Mouse (Mus musculus) embryonic facial prominence, embryonic 13.5 days (tissue): ENCODE results near the gene Patj. TPM values are rescaled to one million over a fixed set of nuclear protein-coding genes. Genes with fewer than 3 reads are reported as not detected.
"Not testable (repeated sequence)": the region's sequence is repeated elsewhere in the genome, so short reads cannot be mapped to it uniquely, and the experiment has no call there.

Source experiments
- ATAC-seq: fragments of 200-750 bp; cut with Nextera tagmentation; 2 replicates; pipeline ENCODE4 v1.8.0; 2017; ENCODE audit warnings: low read depth; ENCODE audit not compliant: insufficient number of reproducible peaks, insufficient read depth, low FRiP score, low TSS enrichment
- H3K27ac ChIP-seq: fragments of 300-500 bp; sonication (generic); 2 replicates; pipeline ENCODE4 v1.5.1; 2015; ENCODE audit warnings: moderate library complexity, mild to moderate bottlenecking, inconsistent platforms
- H3K27me3 ChIP-seq: fragments of 300-500 bp; sonication (generic); 2 replicates; pipeline ENCODE4 v1.6.1; 2015; ENCODE audit warnings: mild to moderate bottlenecking, inconsistent platforms
- H3K36me3 ChIP-seq: fragments of 300-500 bp; sonication (generic); 2 replicates; pipeline ENCODE4 v1.6.1; 2015; ENCODE audit warnings: mild to moderate bottlenecking, inconsistent platforms
- H3K4me1 ChIP-seq: fragments of 300-500 bp; sonication (generic); 2 replicates; pipeline ENCODE4 v1.6.1; 2015; ENCODE audit warnings: inconsistent platforms
- H3K4me2 ChIP-seq: fragments of 300-500 bp; sonication (generic); 2 replicates; pipeline ENCODE4 v1.6.1; 2015; ENCODE audit warnings: moderate library complexity, mild to moderate bottlenecking, inconsistent platforms
- H3K4me3 ChIP-seq: fragments of 300-500 bp; sonication (generic); 2 replicates; pipeline ENCODE4 v1.5.1; 2015; ENCODE audit warnings: mild to moderate bottlenecking, inconsistent platforms
- H3K9ac ChIP-seq: fragments of 300-500 bp; sonication (generic); 2 replicates; pipeline ENCODE4 v1.6.1; 2015; ENCODE audit warnings: mild to moderate bottlenecking, inconsistent platforms
- H3K9me3 ChIP-seq: fragments of 300-500 bp; sonication (generic); 2 replicates; pipeline ENCODE4 v1.6.1; 2016; ENCODE audit warnings: inconsistent platforms
- WGBS: fragments of 180-500 bp; shearing (Covaris S2); methylation state at CpG from one replicate; pipeline ENCODE4 v1.1.7; 2015; ENCODE audit warnings: mixed read lengths; 5-methylcytosine and 5-hydroxymethylcytosine counted together
- polyA plus RNA-seq: library from polyadenylated mRNA; unstranded; fragments of >200 nt; fragmentation: Nextera tagmentation; extraction: Ambion mirVana; gene quantifications from 2 replicates; pipeline ENCODE4 v1.2.1, GENCODE M21; 2015

Patj gene
- polyA plus RNA-seq, 1 experiment from 2014 or later: 12.9 TPM

DNA sequence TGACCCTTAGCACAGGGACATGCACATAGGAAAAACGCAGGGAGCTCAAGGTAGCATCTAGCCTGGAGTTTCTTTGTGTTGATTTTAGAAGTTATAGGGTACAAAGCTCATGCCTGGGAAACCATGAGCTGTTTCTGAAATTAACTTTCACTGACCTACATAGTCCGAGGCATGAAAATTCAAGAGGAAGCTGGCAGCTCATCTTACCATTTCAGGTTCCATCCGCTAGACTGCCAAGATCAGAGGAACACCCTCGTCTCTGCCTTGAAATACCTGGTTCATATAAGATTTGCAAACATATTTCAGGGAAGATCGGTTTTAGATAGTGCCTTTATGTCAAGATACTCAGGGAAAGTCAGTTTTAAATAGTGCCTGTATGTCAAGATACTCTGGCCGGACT is 232.7 kb downstream of the Patj start:
- H3K4me1 ChIP-seq: peaks cover under 1% of the 10 kb centered on the region; the same call in 1 of the 2 replicates
- H3K9me3 ChIP-seq: no peaks in the 10 kb centered on the region
- WGBS: 83% methylated on average over 6 of the region's 6 CpGs
- H3K9ac ChIP-seq: no peak overlapping the region
- H3K4me2 ChIP-seq: no peak overlapping the region
- H3K27ac ChIP-seq: no peak overlapping the region
- H3K36me3 ChIP-seq: no peaks in the 10 kb centered on the region
- H3K27me3 ChIP-seq: no peaks in the 10 kb centered on the region
- H3K4me3 ChIP-seq: no peak overlapping the region
- ATAC-seq: no peak

DNA sequence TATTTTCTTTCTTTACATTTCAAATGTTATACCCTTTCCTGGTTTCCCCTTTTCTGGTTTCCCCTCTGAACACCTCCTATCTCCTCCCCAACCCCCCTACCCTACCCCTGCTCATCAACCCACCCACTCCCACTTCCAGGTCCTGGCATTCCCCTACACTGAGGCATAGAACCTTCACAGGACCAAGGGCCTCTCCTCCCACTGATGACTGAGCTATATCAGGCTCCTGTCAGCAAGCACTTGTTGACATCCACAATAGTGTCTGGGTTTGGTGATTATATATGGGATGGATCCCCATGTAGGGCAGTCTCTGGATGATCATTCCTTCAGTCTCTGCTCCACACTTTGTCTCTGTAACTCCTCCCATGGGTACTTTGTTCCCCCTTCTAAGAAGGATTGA is 233.6 kb downstream of the Patj start:
- not testable (repeated sequence) for H3K4me3 ChIP-seq, H3K9me3 ChIP-seq, ATAC-seq, H3K36me3 ChIP-seq, H3K4me2 ChIP-seq, H3K9ac ChIP-seq, H3K27ac ChIP-seq, H3K27me3 ChIP-seq, H3K4me1 ChIP-seq

DNA sequence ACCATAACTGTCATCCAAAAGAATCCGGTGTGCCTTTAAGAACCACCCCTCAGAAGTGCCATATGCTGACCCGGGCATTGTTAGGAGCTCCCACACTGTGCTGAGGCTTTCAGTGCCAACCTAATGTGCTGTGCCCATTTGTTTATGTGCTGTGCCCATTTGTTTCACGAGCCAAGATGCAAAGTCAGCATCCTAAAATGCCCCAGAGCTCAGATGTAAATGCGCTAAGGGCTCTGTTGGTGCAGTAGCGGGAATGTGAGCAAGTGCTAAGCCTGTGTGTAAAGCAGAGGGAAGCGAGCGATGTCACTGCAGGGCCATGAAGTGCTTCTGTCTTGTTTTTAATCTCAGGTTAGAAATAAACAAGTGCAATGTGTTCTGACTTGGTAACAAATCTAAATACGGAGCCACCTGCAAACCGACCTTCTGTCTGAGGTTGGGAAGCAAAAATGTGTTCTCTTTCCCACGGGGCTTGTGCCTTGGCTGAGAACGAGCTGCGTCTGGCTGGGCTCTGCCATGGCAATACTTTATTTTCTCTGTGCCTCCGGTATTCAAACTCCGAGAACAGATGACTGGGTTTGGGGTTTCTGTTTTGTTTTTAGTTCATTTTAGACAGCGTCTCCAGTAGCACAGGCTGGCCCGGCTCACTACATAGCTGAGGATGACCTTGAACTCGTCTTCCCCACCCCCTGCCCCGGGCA is 239.7 kb downstream of the Patj start:
- H3K9me3 ChIP-seq: no peaks in the 10 kb centered on the region
- WGBS: 80% methylated on average over 18 of the region's 18 CpGs
- no peak for ATAC-seq
- H3K27ac ChIP-seq: no peak overlapping the region
- no peak overlapping the region for H3K4me3 ChIP-seq
- no peaks in the 10 kb centered on the region for H3K4me1 ChIP-seq
- H3K9ac ChIP-seq: no peak overlapping the region
- H3K4me2 ChIP-seq: no peak overlapping the region
- no peaks in the 10 kb centered on the region for H3K36me3 ChIP-seq
- H3K27me3 ChIP-seq: no peaks in the 10 kb centered on the region

DNA sequence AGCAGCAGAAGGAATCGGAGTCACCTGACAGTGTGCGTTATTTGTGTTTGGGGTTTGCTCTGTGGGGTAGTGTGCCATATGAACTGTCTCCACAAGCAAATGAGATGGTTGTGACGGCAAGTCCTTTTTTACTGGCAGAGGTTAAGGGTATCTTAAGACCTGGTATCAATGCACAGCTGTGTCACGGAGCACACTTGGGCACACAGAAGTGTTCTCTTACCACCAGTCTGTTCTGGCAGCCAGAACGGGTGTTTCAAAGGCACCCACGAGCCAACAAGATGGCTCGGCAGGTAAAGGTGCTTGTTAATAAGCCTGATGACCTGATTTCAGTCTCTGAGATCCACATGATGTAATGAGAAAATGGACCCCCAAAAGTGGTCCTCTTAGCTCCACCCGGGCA is 243.1 kb downstream of the Patj start:
- ATAC-seq: no peak
- Histone ChIP-seq H3K36me3 (no peaks in the 10 kb centered on the region), H3K4me1 (no peaks in the 10 kb centered on the region), H3K9ac (no peak overlapping the region), H3K9me3 (no peaks in the 10 kb centered on the region), H3K4me3 (no peak overlapping the region), H3K27ac (no peak overlapping the region), H3K27me3 (no peaks in the 10 kb centered on the region), H3K4me2 (no peak overlapping the region)
- 92% methylated on average over 8 of the region's 8 CpGs for WGBS

DNA sequence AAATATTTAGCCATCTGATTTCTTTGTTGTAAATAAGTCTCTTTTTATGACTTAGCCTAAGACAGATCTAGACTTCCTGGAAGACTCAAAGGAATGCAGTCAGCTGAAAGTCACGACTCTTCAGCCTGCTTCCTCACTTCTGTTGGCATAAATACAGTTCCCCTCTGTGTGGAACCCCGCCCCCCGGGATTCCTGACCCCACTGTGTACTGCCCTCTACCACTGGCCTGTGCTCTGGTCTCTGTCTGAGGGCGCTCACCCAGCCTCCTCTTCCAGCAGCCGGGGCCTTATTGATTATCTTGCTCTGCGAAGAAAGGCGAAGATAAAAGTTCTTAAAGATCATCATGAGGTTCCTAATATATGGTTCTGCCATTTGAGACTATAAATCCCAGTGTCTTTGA is 258.1 kb downstream of the Patj start:
- 62% methylated on average over 7 of the region's 7 CpGs for WGBS
- Histone ChIP-seq H3K9ac (no peak overlapping the region), H3K27me3 (no peaks in the 10 kb centered on the region), H3K27ac (no peak overlapping the region), H3K36me3 (no peaks in the 10 kb centered on the region), H3K4me3 (no peak overlapping the region), H3K4me1 (no peaks in the 10 kb centered on the region), H3K4me2 (no peak overlapping the region), H3K9me3 (no peaks in the 10 kb centered on the region)
- ATAC-seq: no peak

DNA sequence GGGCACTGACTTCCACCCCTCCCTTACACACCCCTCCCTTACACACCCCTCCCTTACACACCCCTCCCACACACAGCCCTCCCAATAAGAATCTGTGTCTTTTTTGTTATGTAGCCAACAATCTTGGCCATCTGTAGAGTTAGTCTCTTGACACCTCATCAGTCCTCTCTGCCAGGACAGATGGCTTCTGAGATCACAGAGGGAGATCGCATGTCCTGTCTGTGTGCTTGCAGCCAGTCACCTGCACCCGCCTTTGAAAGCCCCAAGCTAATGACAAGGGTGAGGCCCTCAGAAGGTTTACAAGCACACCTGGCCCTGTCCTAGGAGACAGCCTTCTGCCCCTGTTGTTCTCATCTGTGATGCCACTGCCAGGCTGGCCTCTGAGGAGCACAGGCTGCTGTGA is 258.8 kb downstream of the Patj start:
- WGBS: 51% methylated on average over 2 of the region's 2 CpGs
- Histone ChIP-seq H3K9ac (no peak overlapping the region), H3K9me3 (no peaks in the 10 kb centered on the region), H3K4me3 (no peak overlapping the region), H3K27me3 (no peaks in the 10 kb centered on the region), H3K36me3 (no peaks in the 10 kb centered on the region), H3K4me2 (no peak overlapping the region), H3K27ac (no peak overlapping the region), H3K4me1 (no peaks in the 10 kb centered on the region)
- ATAC-seq: no peak

DNA sequence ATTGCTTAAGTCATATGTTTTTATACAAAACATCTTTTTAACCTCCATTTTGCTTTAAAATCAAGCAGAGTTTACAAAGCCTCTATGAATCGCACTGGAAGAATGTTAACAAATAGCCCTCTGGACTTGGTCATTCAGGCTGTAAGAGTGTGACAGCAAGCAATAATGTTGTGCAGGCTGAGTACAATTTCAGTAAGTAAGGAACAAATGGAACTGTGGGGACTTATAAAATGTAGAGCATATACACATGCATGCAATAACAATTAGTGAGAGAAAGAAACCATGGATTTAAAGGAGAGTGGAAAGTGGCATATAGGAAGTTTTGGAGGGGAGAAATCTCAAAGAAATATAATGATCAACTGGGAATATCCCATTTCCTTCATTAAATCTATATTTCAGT is 261.2 kb downstream of the Patj start:
- no peaks in the 10 kb centered on the region for H3K9me3 ChIP-seq
- no peaks in the 10 kb centered on the region for H3K27me3 ChIP-seq
- no peak overlapping the region for H3K9ac ChIP-seq
- H3K4me3 ChIP-seq: no peak overlapping the region
- 83% methylated on average over 1 of the region's 1 CpGs for WGBS
- no peaks in the 10 kb centered on the region for H3K4me1 ChIP-seq
- no peak overlapping the region for H3K27ac ChIP-seq
- H3K4me2 ChIP-seq: no peak overlapping the region
- no peaks in the 10 kb centered on the region for H3K36me3 ChIP-seq
- ATAC-seq: no peak

DNA sequence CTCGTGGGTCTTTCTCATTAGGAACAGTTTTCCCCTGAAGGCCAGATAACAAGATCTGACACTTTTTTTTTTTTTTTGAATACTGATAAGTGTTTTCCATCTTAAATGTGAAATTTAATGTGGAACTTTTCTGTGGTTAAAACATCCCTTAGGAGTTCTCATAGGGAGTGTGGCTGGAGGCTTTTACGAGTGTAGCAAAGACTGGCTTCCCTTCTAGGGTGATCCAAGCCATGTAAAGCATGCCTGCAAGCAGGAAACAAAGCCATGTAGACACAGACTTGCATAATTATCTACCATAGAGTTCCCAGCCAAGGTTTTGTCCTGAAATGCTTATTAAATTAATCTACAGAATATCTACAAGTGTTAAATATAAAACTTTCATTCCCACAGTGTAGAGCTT is 263.4 kb downstream of the Patj start:
- Histone ChIP-seq H3K27me3 (no peaks in the 10 kb centered on the region), H3K9me3 (peaks cover 11% of the 10 kb centered on the region), H3K4me2 (no peak overlapping the region), H3K36me3 (peaks cover 8% of the 10 kb centered on the region; the same call in 1 of the 2 replicates), H3K4me1 (no peaks in the 10 kb centered on the region), H3K9ac (no peak overlapping the region), H3K27ac (no peak overlapping the region), H3K4me3 (no peak overlapping the region)
- no peak for ATAC-seq
- 56% methylated on average over 2 of the region's 2 CpGs for WGBS

DNA sequence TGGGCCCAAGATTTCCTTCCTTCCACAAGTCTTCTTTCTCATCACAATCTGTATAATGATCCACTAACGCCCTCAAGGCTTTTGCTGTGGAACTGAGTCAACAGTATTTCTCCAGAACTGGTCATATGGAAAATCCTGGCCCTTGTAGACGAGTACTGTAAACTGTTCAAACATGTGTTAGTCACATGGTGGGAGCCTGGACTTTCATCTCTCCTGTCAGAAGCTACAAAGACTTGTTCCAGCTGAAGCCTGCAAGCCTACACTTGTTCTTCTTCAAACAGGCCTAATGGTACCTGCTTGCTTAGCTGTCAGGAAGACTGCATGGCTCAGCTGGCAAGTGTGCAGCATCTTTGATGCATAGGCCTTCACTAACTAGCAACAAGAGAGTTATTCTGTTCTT is 264.9 kb downstream of the Patj start:
- H3K4me2 ChIP-seq: no peak overlapping the region
- no peak overlapping the region for H3K27ac ChIP-seq
- peaks cover 8% of the 10 kb centered on the region; the same call in 1 of the 2 replicates for H3K36me3 ChIP-seq
- peaks cover 11% of the 10 kb centered on the region for H3K9me3 ChIP-seq
- H3K27me3 ChIP-seq: no peaks in the 10 kb centered on the region
- WGBS: 66% methylated on average over 2 of the region's 2 CpGs
- no peak for ATAC-seq
- H3K9ac ChIP-seq: no peak overlapping the region
- no peak overlapping the region for H3K4me3 ChIP-seq
- no peaks in the 10 kb centered on the region for H3K4me1 ChIP-seq

DNA sequence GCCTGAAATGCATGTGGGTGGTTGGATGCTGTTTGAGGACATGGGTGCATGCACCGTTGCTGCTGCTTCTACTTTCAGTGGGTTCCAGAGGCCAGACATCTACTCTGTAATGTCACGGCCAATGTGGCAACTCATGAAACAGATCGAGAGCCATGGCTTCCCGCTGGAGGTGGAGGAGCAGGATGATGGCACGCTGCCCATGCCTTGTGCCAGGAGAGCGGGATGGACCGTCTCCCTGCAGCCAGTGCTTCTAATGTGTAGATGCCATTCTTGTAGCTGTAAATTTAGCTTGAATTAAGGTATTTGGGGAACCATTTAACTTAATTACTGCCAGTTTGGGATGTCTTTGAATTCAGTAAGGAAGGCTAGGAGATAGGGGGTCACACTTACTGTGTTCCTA is 270.3 kb downstream of the Patj start:
- H3K9ac ChIP-seq: no peak overlapping the region
- H3K27me3 ChIP-seq: no peaks in the 10 kb centered on the region
- H3K4me3 ChIP-seq: no peak overlapping the region
- no peak for ATAC-seq
- whole genome bisulfite sequencing: 94% methylated on average over 7 of the region's 7 CpGs
- H3K4me1 ChIP-seq: no peaks in the 10 kb centered on the region
- peaks cover 11% of the 10 kb centered on the region for H3K9me3 ChIP-seq
- no peak overlapping the region for H3K27ac ChIP-seq
- H3K4me2 ChIP-seq: no peak overlapping the region
- peaks cover 8% of the 10 kb centered on the region; the same call in 1 of the 2 replicates for H3K36me3 ChIP-seq

DNA sequence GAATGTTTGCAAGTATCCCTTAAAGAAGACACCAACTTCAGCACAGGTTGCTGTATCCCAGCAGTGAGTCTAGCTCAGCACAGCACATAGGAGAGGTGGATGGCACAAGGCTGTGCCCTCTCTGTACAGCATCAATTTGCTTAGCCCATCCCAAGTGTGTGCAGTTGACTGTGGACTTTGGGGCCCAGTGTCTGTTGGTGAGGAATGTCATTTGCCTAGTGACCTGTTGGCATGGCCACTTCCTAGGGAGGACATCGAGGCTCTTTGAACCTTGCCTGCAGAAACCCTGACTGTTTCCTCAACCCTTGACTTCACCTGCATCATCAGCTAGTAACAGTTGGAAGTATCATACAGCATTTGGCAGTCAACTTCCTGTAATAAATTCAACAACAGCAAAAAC is 270.9 kb downstream of the Patj start:
- ATAC-seq: no peak
- Histone ChIP-seq H3K9ac (no peak overlapping the region), H3K36me3 (peaks cover 8% of the 10 kb centered on the region; the same call in 1 of the 2 replicates), H3K4me1 (no peaks in the 10 kb centered on the region), H3K27me3 (no peaks in the 10 kb centered on the region), H3K4me3 (no peak overlapping the region), H3K27ac (no peak overlapping the region), H3K4me2 (no peak overlapping the region), H3K9me3 (peaks cover 11% of the 10 kb centered on the region)
- 85% methylated on average over 1 of the region's 1 CpGs for WGBS

DNA sequence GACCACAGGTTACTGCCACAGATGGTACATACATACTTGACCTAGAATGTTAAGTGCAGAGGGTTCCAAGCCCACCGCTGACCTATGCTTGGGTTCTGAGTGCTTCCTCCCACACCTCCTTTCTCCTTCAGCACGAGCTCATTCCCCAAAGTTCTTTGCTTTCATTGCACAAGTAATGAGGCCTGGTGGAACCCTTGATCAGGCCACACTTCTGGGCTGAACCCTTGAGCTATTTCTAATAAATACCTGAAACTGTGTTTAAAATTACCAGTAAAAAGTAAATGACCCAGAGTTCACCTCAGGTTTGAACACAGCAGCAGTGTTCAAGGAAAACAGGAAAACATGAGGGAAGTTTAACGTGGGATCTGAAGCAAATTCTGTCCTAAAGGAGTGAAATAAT is 271.4 kb downstream of the Patj start:
- peaks cover 8% of the 10 kb centered on the region; the same call in 1 of the 2 replicates for H3K36me3 ChIP-seq
- H3K27ac ChIP-seq: no peak overlapping the region
- H3K4me1 ChIP-seq: no peaks in the 10 kb centered on the region
- H3K4me2 ChIP-seq: no peak overlapping the region
- ATAC-seq: no peak
- 77% methylated on average over 3 of the region's 3 CpGs for WGBS
- H3K9me3 ChIP-seq: peaks cover 11% of the 10 kb centered on the region
- no peak overlapping the region for H3K9ac ChIP-seq
- no peak overlapping the region for H3K4me3 ChIP-seq
- no peaks in the 10 kb centered on the region for H3K27me3 ChIP-seq
